9 mouse cellular contexts compared by ENCODE assay signal in the genomic region with DNA sequence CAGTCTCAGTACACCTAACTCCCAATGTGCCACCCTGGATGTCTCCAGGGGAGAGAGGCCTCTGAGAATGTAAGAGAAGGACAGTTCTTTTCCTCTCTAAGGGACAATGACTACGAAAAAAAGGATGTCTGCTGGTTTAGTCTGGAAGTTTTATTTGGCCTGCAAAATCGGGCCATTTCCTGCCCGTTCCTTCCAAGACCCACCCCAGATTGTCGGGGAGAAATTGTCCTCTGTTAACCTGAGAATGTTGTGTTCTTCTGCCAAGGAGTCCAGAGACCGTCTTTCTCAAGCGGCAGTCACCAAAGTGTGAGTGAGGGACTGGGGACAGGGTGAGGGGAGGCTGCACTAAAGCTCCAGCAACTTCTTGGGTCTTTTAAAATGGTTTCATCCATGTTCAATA. TPM values are rescaled to one million over a fixed set of nuclear protein-coding genes. Genes with fewer than 3 reads are reported as not detected.
"Had no signal": no experiment of that assay in that cellular context is flagged by ENCODE, and none has a peak within 500 bp of the region (broad histone marks: within the 10 kb centered on the region; RNA-seq: fewer than 3 reads in every experiment).

No protein-coding gene starts in this region.

- H3K4me2 ChIP-seq: liver, embryonic 11.5 days; liver, embryonic 15.5 days; midbrain, embryonic 13.5 days had no signal

- H3K27me3 ChIP-seq: liver, embryonic 15.5 days; midbrain, embryonic 13.5 days had no signal

- H3K4me1 ChIP-seq: liver, embryonic 15.5 days; midbrain, embryonic 13.5 days had no signal

- H3K4me3 ChIP-seq: left cerebral cortex, adult 2 months; limb, embryonic 10.5 days; liver, embryonic 15.5 days; midbrain, embryonic 13.5 days had no signal

- DNase-seq: right cerebral cortex, adult 18-20 months; right cerebral cortex, postnatal 25 days; thymus, postnatal 36 days had no signal

- H3K9ac ChIP-seq: liver, embryonic 15.5 days; midbrain, embryonic 13.5 days had no signal

- ATAC-seq: intestine, postnatal 0 days; midbrain, embryonic 13.5 days had no signal

- H3K9me3 ChIP-seq: limb, embryonic 10.5 days; liver, embryonic 15.5 days; midbrain, embryonic 13.5 days had no signal

- H3K27ac ChIP-seq: left cerebral cortex, adult 2 months; limb, embryonic 10.5 days; liver, embryonic 15.5 days; midbrain, embryonic 13.5 days had no signal

- H3K36me3 ChIP-seq: limb, embryonic 10.5 days; liver, embryonic 15.5 days; midbrain, embryonic 13.5 days had no signal

RNA-seq across cellular contexts. Expression of gene Lnx1, which starts 32.8 kb away (rescaled TPM):
- polyA plus RNA-seq: liver, embryonic 15.5 days had no signal
